Mouse (Mus musculus): ENCODE data around the gene Ccar1. TPM values are rescaled to one million over a fixed set of nuclear protein-coding genes. Genes with fewer than 3 reads are reported as not detected.
"Not testable (repeated sequence)": the region's sequence is repeated elsewhere in the genome, so short reads cannot be mapped to it uniquely, and the experiment has no call there.

The Ccar1 gene
- 62.2 and 72.1 TPM in 2 replicates for polyA plus RNA-seq (2012; rRNA removed)

DNA sequence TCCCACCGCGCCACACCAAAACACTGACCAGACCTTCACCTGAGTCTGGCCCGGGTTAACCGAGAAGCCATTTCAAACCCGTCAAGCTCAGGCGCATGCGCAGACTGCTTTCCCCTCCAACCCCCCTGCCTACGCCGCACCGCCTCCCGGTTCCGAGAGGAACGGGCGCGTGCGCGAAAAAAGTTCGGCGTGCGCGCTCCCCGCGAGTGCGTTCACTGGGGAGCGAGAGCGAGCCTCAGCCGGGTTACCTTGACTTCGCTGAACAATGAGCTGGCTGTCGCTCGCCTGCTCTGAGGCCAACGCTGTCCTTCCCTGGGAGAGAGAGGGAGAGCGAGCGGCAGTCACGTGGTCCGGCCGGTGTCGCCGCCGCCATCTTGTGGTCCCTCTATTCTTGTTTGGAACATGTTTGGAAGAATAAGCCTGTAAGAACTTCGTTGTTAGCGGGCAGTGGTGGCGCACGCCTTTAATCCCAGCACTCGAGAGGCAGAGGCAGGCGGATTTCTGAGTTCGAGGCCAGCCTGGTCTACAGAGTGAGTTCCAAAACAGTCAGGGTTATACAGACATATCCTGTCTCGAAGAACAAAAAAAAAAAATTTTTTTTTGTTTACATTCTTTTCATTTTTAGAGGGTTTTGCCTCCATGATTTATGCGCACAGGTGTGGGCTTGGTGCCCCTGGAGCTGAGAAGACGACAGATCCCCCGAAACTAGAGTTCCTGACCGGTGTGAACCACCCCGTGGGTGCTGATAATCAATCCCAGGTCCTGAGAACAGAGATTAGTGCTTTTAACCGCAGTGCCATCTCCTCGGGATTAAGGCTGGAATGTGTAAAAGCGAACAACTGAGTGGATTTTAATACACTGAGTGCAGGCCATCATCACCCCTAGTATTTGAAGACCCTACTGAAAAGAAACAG is at the start of gene Ccar1:
Gene Ccar1 (minus strand): TSS at position 110 of the 914 bp plus-strand sequence.
- DNase-seq (ENCODE audit: low read depth), result peak; percentile 75

DNA sequence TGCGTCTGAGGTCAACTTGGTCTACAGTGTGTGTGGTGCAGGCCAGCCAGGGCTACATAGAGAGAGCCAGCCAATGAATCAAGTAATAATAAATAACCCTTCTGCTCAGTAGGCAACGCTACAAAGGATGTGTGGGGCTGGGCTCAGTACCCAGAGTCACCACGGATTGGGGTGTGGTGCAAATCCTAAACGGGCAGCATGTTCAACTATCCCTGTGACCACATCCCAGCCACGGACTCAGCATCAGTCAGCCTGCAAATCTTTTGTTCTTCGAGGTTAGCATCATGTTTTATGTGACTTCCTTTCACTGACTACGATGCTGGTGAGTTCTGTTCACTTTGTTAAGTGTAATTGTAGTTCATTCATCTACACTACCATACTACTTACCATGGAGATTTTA is 48.6 kb upstream of the Ccar1 start:
- no peak for DNase-seq (ENCODE audit: low read depth)

DNA sequence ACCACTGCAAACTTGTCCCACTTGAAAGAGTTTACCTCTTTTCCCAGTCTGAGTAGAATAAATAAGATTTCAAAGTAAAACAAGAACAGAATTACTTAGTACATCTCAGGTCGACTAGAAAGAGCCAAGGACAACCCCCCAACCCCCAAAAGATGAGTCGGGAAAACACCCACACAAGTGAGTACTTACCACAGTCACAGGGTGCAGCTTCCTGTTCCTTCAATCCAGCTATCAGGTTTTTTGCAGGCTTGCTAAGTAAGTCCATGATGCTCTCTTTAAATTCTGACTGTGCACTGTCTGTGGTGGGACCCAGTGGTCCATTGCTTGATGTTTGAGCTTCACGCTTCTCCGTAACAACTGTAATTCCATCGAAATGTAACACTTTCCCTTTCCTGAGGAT is 45.9 kb upstream of the Ccar1 start:
- no peak for DNase-seq (ENCODE audit: low read depth)

GRCm38 (mm10) chr10:62832783-62833182 is 40.7 kb upstream of the Ccar1 start:
- no peak for DNase-seq (ENCODE audit: low read depth)

DNA sequence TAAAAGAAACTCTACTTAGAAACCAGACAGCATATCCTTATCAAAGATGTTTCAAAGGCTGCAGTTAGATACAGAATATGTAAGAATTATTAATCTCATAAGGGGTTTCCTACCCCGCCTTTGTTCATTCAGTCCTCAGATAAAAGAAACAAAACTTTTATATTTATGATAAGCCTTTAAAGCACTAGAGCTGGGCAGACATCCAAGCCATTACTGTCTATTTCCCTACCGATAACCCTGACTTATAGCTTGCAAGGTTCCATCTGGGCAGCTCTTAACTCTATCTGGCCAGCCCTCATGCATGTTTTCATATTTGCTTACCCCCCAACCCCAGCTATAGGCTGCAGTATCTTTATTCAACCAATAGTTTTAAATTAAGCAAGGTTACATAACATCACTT is 39.5 kb upstream of the Ccar1 start:
- no peak for DNase-seq (ENCODE audit: low read depth)

- no peak for DNase-seq (ENCODE audit: low read depth)
These were observed 32.4 kb upstream of the Ccar1 start for GRCm38 (mm10) chr10:62824474-62824873.

DNA sequence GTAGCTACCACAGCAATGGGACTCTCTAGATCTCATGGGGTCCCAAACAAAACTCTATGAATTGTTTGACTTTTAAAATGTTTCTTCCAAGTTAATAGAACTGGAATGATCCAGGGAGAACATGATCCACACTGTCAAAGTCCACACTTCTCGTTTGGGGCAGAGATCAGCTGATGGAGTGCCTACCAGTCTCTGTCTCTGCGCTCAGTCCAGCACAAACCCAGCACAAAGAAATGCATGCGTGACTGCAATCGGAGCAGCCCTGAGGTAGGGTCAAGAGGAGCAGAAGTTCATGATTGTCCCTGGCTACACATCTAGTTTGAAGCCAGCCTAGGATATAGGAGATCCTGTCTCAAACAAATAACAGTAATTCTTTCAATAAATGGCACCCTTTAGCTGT is 31.3 kb upstream of the Ccar1 start:
- no peak for DNase-seq (ENCODE audit: low read depth)

GRCm38 (mm10) chr10:62810010-62810409 is 17.9 kb upstream of the Ccar1 start:
- no peak for DNase-seq (ENCODE audit: low read depth)

GRCm38 (mm10) chr10:62808766-62809165 is 16.7 kb upstream of the Ccar1 start:
- no peak for DNase-seq (ENCODE audit: low read depth)

DNA sequence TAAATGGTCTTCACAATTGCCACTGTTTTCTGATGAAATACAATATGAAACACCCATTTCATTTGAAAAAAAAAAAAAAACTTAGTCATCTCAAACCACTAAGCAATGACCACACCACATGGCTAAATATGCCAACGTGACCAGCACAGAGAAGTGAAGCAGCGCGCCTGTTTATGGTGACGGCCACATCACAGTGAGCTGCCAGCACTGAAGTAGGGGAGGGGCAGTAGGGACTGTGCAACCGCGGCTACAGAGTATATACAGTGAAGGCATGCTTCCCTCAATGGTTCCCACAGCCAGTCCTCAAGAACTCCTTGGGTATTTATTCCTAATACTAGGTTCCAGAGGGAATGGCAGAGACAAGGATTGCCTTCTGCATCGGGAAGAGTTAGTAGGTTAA is 16.2 kb upstream of the Ccar1 start:
- no peak for DNase-seq (ENCODE audit: low read depth)

- DNase-seq (ENCODE audit: low read depth), result no peak
These were observed 12.0 kb upstream of the Ccar1 start for GRCm38 (mm10) chr10:62804106-62804505.

DNA sequence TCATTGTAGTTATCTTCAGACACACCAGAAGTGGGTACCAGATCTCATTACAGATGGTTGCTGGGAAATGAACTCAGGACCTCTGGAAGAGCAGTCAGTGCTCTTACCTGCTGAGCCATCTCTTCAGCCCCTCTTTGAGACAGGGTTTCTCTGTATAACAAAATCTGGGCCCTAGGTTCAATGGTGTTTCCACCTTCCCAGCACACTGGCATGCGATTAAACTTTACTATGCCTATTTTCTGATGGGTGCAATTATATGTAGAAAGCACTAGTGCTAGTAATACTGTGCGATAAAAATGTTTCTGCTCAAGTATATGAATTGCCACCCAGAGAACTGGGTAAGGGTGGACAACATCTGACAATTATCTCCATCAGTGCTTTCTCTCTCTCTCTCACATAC is 11.2 kb upstream of the Ccar1 start:
- DNase-seq (ENCODE audit: low read depth), result no peak

GRCm38 (mm10) chr10:62794221-62794620 is 2.1 kb upstream of the Ccar1 start:
- no peak for DNase-seq (ENCODE audit: low read depth)

- no peak for DNase-seq (ENCODE audit: low read depth)
These were observed 986 bp upstream of the Ccar1 start for GRCm38 (mm10) chr10:62793091-62793453.

- DNase-seq (ENCODE audit: low read depth), result no peak
These were observed 572 bp downstream of the Ccar1 start for GRCm38 (mm10) chr10:62791251-62792176.

DNA sequence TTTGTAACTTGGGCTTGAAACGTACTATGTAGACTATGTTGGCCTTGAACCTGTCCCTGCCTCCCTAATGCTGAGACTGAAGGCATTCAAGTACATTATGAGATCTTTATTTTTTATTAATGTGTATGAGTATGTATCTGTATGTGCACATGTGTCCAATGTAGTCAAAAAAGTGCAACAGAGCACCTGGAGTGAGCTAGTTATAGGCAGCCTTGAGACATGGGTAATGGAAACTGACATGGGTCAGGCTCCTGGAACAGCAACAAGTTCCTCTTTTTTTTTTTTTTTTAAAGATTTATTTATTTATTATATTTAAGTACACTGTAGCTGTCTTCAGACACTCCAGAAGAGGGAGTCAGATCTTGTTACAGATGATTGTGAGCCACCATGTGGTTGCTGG is 10.3 kb downstream of the Ccar1 start:
- DNase-seq (ENCODE audit: low read depth), result not testable (repeated sequence)

- DNase-seq (ENCODE audit: low read depth), result no peak
These were observed 41.3 kb downstream of the Ccar1 start for GRCm38 (mm10) chr10:62750781-62751180.

DNA sequence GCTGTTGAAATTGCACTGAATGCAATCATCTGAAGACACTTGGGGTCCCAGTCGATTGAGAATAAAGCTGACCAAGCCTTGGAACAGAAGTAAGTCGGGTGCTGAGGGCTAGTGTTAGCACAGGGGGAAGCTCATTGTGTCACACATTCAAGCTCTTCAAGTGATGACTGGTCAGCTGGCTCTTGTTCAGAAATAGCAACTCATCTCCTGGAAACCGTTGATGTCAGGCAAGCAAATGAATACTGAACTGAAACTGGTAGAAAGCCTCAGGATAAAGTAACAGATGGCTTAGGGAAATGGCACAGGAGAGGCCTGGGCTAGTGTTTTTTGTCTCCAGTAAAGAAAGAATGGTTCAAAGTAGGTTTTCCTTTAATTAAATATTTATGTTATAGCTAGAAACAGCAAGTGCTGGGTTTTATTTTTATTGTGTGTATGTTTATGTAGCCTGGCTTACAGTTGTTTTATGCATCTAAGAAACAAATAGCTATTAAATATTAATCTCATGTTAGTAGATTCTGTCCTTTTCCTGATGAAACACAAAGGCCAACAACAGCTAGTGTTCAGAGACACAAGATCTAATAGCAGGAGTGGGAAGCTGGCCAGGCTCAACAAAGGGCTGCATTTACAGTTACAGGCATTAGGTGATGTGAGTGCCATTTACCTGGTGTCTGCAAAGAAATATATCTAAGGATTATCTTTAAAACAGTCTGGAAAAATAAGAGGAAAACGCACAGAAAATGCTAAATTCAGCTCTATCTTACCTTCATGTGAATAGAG is 51.9 kb downstream of the Ccar1 start:
- no peak for DNase-seq (ENCODE audit: low read depth)

GRCm38 (mm10) chr10:62736965-62737688 is 55.0 kb downstream of the Ccar1 start:
- DNase-seq (ENCODE audit: low read depth), result no peak

DNA sequence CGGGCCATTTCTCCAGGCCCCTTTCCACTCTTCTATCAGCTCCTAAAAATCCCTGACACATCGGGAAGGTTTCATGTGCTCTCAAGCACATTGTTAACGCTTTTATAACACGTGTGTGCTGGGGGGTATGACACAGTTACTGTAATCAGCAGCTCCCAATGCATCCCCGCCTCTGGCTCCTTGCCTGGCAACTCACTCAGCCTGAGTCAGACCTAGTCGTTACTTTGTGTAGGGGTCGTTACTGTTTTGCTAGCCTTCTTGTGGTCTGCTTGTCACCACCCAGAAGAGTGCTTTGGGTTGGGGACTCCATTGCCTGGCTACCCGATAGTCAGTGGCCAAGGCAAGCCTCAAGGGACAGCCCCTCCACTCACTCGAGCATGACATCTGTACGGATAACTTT is 61.3 kb downstream of the Ccar1 start:
- no peak for DNase-seq (ENCODE audit: low read depth)

Measured in gonadal fat pad, adult 2 months (tissue).